Mouse (Mus musculus) embryonic fibroblast, embryonic 13.5 days (primary cell): ENCODE results near the gene Spns2.

Source experiments
- CTCF ChIP-seq: IDR thresholded peaks from 2 replicates; pipeline ENCODE4 v1.5.1; 2011; ENCODE audit warnings: mild to moderate bottlenecking, control low read depth, low read length, moderate library complexity, borderline replicate concordance; ENCODE audit not compliant: insufficient read depth
- POLR2A ChIP-seq: IDR thresholded peaks from 2 replicates; pipeline ENCODE4 v1.6.1; 2011; ENCODE audit warnings: low read depth, mild to moderate bottlenecking, control low read depth, low read length, moderate library complexity

DNA sequence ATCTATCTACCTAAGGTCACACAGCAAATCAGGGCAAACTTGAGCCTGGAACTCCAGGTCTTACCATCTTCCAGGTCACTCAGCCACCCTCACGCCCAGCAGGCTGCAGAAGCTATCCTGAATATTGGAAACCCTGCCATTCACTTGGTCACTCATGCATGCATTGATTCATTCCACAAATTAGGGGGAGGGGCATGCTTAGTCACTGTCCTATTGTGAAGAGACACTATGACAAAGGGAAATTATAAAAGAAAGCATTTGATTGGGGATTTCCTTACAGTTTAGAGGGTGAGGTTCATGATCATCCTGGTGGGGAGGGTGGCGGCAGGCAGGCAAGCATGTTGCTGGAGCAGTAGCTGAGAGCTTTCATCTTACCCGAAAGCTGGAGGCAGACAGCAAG lies 24.9 kb downstream of the Spns2 start:
- TF ChIP-seq POLR2A (no peak), CTCF (no peak)
